Mouse (Mus musculus): ENCODE measurements around the gene Igsf11. TPM values are rescaled to one million over a fixed set of nuclear protein-coding genes. Genes with fewer than 3 reads are reported as not detected.

Igsf11 gene
- polyA plus RNA-seq, 1 experiment from 2014 or later: 3.2 TPM

- H3K4me1 ChIP-seq (ENCODE audit: control insufficient read depth, insufficient read depth, low read length): peaks cover 4% of the 10 kb centered on the region; the same call in 1 of the 2 replicates
- H3K9me3 ChIP-seq (replicated peaks; ENCODE audit: control insufficient read depth, low read length, poor library complexity, severe bottlenecking): no peaks in the 10 kb centered on the region
- 36% methylated on average over 5 of the region's 5 CpGs for WGBS
- no peak for ATAC-seq
- H3K27ac ChIP-seq (ENCODE audit: low read length): no peak overlapping the region
- no peak overlapping the region for H3K9ac ChIP-seq (ENCODE audit: low read depth, low read length)
- H3K36me3 ChIP-seq (ENCODE audit: control insufficient read depth, insufficient read depth, low read length): no peaks in the 10 kb centered on the region
- no peak overlapping the region for H3K4me2 ChIP-seq (ENCODE audit: low read length)
- H3K27me3 ChIP-seq (ENCODE audit: control insufficient read depth, insufficient read depth, low read depth, low read length): no peaks in the 10 kb centered on the region
- H3K4me3 ChIP-seq (ENCODE audit: low read depth, low read length): no peak overlapping the region
Observed at GRCm38 (mm10) chr16:39062596-39062995, 170.1 kb downstream of the Igsf11 start.

- WGBS: 45% methylated on average over 5 of the region's 5 CpGs
Observed at GRCm38 (mm10) chr16:39065576-39065975, 173.1 kb downstream of the Igsf11 start.

GRCm38 (mm10) chr16:39071431-39071830 lies 179.0 kb downstream of the Igsf11 start:
- Histone ChIP-seq H3K36me3 (ENCODE audit: control insufficient read depth, insufficient read depth, low read length) (no peaks in the 10 kb centered on the region), H3K9ac (ENCODE audit: low read depth, low read length) (no peak overlapping the region), H3K9me3 (replicated peaks; ENCODE audit: control insufficient read depth, low read length, poor library complexity, severe bottlenecking) (no peaks in the 10 kb centered on the region), H3K27ac (ENCODE audit: low read length) (no peak overlapping the region), H3K27me3 (ENCODE audit: control insufficient read depth, insufficient read depth, low read depth, low read length) (no peaks in the 10 kb centered on the region), H3K4me3 (ENCODE audit: low read depth, low read length) (no peak overlapping the region), H3K4me2 (ENCODE audit: low read length) (no peak overlapping the region), H3K4me1 (ENCODE audit: control insufficient read depth, insufficient read depth, low read length) (no peaks in the 10 kb centered on the region; the same call in 1 of the 2 replicates)
- ATAC-seq: no peak
- 55% methylated on average over 3 of the region's 3 CpGs for WGBS

More at GRCm38 (mm10) chr16:39065576-39065975, 173.1 kb downstream of the Igsf11 start:
- no peaks in the 10 kb centered on the region for H3K9me3 ChIP-seq (replicated peaks; ENCODE audit: control insufficient read depth, low read length, poor library complexity, severe bottlenecking)
- peaks cover 4% of the 10 kb centered on the region; the same call in 1 of the 2 replicates for H3K4me1 ChIP-seq (ENCODE audit: control insufficient read depth, insufficient read depth, low read length)
- H3K36me3 ChIP-seq (ENCODE audit: control insufficient read depth, insufficient read depth, low read length): no peaks in the 10 kb centered on the region
- H3K4me3 ChIP-seq (ENCODE audit: low read depth, low read length): no peak overlapping the region
- H3K27me3 ChIP-seq (ENCODE audit: control insufficient read depth, insufficient read depth, low read depth, low read length): no peaks in the 10 kb centered on the region
- H3K27ac ChIP-seq (ENCODE audit: low read length): no peak overlapping the region
- no peak for ATAC-seq
- no peak overlapping the region for H3K9ac ChIP-seq (ENCODE audit: low read depth, low read length)
- no peak overlapping the region for H3K4me2 ChIP-seq (ENCODE audit: low read length)

Other genes starting within 250 kb of the Igsf11 start
- gene Arhgap31, start 179.4 kb upstream of the Igsf11 start, polyA plus RNA-seq (2015; fragmentation: Nextera tagmentation; extraction: Ambion mirVana): 3.7 and 4.1 TPM in 2 replicates
- gene B4galt4, start 150.4 kb upstream of the Igsf11 start, polyA plus RNA-seq (2015; fragmentation: Nextera tagmentation; extraction: Ambion mirVana): 31.5 and 35.6 TPM in 2 replicates
- 0.13 and 0.17 TPM in 2 replicates for gene Upk1b, start 92.3 kb upstream of the Igsf11 start, polyA plus RNA-seq (2015; fragmentation: Nextera tagmentation; extraction: Ambion mirVana)
- not detected in 2 replicates for gene 4930435E12Rik, start 63.9 kb upstream of the Igsf11 start, polyA plus RNA-seq (2015; fragmentation: Nextera tagmentation; extraction: Ambion mirVana)

Measured in midbrain, embryonic 16.5 days (tissue).